Mouse (Mus musculus) cerebellum, adult (tissue): Measurements from ENCODE around the gene Cope.

Experiments
- ATAC-seq: cut with Nextera tagmentation; 2 replicates; pipeline ENCODE4 v1.9.2; 2017; ENCODE audit warnings: mild to moderate bottlenecking, moderate library complexity, mixed read lengths; ENCODE audit not compliant: insufficient number of reproducible peaks, low FRiP score, low TSS enrichment

The Cope gene

DNA sequence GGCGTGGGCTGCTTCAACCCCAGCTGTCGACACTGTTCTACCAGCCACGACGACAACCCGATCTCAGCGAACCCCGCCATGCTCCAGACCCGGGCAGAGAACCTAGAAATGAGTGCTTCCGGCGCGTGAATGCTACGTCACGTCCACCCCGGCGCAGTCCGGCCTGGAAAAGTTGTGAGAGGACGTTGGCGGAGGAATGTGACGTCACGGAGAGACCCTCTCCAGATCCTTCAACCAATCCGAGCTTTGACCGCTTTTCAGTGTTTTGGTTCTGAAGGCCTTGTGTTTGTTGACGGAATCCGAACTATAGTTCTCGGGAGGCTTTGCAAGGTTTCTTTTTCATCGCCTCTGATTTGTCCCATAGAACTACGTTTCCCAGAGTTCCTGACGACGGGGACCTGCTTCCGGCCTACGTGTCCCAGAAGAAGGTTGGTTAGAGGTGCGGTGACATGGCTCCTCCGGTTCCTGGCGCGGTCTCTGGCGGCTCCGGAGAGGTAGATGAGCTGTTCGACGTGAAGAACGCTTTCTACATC lies at the start of gene Cope, which contains the start of gene Ddx49:
Cope (plus strand) TSS at position 161 of the 533 bp plus-strand sequence.
Ddx49 (minus strand) TSS at position 132 of the 533 bp plus-strand sequence.
- peak; percentile 90 for ATAC-seq

DNA sequence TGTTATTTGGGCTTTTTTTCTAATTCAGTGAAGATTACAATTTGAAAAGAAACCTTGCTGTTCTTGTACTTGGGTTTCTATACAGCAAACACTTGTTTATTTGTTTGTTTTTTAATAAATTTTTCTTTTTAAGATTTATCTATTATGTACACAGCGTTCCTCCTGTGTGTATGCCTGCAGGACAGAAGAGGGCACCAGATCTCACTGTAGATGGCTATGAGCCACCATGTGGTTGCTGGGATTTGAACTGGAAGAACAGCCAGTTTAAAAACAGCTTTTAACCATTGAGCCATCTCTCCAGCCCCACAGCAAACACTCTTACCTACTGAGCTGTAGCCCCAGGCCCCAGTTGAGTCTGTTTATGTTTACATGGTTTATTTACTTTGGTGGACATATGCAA lies 47.7 kb upstream of the Cope start:
- no peak for ATAC-seq

DNA sequence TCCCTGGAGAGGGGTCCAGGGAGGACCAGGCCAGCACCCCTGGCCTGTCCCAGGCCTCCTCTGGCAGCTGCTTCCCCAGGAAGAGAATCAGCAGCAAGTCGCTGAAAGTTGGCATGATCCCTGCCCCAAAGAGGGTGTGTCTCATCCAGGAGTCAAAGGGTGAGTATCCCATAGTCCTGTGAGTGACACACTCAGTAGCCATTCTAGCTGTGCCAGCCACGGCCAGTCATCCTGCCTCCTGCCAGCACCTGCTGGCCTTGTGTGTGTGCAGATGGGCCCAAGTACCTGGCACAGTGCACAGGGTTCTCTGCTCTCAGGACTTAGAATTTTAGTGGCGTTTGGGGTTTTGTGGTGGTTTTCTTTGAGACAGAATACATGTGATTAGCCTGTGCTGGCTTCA lies 44.9 kb upstream of the Cope start:
- ATAC-seq, result peak; percentile 69; the same call in 1 of the 2 replicates

DNA sequence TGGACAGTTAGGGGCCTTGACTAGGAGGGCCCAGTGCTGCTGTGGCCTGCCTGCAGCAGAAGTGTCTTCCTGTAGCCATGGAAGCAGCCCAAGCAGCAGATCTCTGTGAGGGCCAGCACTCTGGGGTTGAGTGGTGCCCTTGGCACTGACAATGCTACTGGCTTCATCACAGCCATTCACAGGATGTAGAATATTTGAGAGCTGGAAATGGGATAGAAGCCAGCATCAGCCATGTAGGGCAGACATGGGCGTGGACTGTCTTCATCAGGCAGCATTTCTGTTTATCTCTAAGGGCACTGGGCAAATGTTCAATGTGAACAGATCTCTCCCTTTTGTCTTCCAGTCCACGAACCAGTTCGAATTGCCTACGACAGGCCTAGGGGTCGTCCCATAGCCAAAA lies 43.7 kb upstream of the Cope start:
- ATAC-seq, result no peak

GRCm38 (mm10) chr8:70259043-70259442 lies 43.3 kb upstream of the Cope start:
- no peak for ATAC-seq

DNA sequence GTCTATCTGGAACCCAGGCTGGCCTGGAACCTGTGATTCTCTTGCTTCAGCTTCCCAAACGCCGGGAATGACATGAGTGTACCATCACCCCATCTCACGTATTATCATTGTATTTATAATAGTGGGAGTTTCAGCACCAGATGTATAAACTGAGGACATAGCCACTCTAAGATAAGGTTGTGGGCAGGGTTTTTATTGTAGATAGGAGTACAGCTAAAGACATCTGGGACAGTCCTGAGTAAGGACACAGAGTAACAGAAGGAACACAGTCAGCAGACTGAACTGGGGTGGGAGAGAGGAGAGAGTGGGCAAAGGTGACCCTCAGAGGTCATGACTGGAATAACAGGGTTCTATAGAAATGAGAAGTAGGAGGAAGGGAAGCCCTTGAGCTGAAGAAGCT lies 34.6 kb upstream of the Cope start:
- ATAC-seq, result no peak

DNA sequence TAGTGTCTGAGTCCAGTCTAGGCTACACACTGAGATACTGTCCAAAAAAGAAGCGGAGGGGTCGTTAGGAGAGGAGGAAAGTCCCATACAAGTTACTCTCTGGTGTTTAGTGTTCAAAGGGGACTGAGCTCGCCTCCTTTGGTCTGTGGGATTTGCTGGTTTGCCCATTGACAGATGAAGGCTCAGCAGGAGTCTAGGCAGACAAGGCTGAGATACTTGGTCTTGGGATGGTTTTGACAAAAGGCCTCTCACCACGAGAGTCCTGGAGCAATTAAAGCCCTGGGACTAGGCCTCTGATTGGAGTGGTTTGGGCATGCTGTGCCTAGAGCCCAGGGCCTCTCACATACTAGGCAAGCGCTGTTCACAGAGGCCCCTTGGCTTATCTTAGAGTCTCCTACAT lies 34.0 kb upstream of the Cope start:
- 0 out of 2 replicates have a peak, but pooled peaks have one; percentile 29 for ATAC-seq

GRCm38 (mm10) chr8:70268799-70269565 lies 33.3 kb upstream of the Cope start:
- no peak for ATAC-seq

DNA sequence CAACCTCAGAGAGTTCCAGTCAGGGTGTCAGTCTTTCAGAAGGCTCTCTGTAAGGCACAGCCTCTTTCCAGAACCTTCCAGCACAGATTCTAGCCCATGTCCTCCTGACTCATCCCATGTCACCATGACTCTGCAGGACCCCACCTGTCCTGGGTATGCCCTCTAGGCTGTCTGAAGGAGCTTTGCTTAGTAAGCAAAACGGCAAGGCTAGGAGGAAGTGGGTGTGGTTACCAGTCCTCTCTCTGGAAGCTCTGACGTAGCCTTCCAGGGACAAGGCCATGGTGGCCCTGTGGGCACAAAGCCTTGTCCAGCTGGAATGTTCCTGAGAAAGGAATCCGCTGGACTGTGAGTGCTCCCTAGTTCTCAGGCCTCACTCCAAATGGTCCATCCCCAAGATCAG lies 29.4 kb upstream of the Cope start:
- no peak for ATAC-seq

DNA sequence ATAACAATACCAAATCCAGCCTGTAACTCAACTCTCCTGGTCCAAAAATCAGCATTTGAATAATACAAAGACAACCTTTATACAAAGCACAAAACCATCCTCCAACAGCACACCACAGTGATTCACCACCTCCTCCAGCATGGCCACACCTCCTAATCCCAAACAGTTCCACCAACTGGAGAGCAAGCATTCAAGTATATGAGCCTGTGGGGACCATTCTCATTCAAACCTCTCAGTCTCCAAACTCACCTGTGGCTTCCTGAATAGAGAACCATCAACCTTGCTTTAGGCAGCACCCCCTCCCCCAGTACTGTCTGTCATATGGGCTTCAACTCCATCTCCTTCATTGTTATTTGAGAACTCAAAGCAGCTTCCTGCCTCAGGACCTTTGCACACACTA lies 28.0 kb upstream of the Cope start:
- ATAC-seq, result no peak

DNA sequence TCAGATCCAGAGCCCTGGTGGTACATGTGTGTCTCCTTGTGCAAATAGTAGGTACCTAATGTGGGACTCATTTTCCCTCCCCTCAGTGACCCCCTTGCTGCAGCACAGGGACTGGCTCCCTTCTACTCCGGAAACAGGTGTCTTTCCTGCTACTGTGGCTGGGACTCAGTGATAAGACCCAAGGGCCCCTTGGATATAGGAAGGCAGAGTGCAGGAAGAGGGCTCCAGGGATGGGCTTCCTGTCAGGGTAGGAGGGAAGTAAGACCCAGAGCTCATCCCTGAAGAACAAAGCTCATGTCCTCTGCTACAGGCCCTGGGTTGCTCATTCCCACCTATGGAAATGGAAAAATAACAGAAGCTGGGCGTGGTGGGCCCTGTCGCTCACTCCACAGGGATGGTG lies 25.8 kb upstream of the Cope start:
- ATAC-seq, result no peak

DNA sequence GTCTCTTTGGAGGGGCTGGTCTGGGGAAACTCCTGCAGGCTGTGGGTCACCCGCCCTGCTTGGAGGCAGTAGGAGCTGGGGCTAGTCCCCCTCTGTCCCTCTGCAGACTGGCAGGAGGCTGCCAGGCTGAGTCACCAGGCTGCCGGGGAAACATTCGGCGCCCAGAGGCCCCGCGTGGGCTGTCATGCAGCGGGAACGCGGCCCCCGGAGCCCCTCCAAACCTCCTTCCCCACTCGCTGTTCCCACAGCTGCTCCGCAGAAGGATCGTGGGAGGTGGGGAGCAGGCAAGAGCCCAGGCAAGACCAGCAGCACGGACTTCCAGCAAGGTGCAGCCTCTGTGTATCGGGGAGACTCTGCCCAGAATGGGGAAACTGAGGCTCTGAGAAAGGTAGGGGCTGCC lies 24.1 kb upstream of the Cope start:
- ATAC-seq, result no peak

- ATAC-seq, result peak; percentile 56; the same call in 1 of the 2 replicates
Observed at GRCm38 (mm10) chr8:70279266-70279665, 23.1 kb upstream of the Cope start.

- no peak for ATAC-seq
Observed at GRCm38 (mm10) chr8:70281001-70281400, 21.3 kb upstream of the Cope start.

DNA sequence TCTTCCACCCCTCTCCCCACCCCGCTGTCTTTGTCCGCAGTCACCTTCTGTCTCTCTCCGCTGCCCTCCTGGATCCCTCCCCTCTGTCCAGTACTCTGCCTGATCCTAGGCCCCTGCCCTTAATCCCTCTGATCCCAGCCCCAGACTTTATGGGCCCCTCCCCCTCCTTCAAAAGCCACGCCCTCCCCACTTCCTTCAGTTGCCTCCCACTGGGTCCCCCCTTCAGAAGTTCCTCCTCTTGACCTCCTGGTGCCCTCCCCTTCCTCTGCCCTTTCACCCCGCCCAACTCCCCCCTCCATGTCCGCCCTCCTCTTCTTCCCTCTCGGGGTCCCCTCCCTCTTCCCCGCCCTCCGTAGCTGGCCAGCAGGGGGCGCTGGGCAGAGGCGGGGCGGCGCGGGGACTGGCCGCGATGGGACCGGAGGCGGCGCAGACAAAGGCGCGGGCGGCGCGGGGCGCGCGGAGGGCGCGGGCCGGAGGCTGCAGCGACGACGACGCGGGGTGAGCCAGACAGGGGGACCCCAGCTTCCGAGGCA lies 19.6 kb upstream of the Cope start, which contains the start of gene Homer3:
Homer3 (plus strand) TSS at position 225 of the 533 bp plus-strand sequence.
- ATAC-seq, result 0 out of 2 replicates have a peak, but pooled peaks have one; percentile 33

GRCm38 (mm10) chr8:70283136-70284077 lies 18.9 kb upstream of the Cope start:
- ATAC-seq, result no peak

GRCm38 (mm10) chr8:70284421-70284820 lies 17.9 kb upstream of the Cope start:
- no peak for ATAC-seq

- ATAC-seq, result no peak
Observed at GRCm38 (mm10) chr8:70285304-70285703, 17.0 kb upstream of the Cope start.

DNA sequence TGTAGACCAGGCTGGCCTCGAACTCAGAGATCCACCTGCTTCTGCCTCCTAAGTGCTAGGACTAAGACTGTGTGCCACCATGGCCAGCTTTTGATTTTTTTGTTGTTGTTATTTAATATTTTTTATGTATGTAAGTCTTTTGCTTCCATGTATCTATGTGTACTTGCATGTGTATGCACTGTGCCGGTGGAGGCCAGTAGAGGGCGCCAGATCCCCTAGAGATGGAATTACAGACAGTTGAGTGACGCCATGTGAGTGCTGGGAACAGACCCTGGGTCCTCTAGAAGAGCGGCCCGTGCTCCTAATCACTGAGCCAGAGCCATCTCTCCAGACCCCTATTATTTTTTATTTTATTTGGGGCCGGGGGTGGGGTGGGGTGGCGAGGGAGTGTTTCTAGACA lies 15.6 kb upstream of the Cope start:
- no peak for ATAC-seq

DNA sequence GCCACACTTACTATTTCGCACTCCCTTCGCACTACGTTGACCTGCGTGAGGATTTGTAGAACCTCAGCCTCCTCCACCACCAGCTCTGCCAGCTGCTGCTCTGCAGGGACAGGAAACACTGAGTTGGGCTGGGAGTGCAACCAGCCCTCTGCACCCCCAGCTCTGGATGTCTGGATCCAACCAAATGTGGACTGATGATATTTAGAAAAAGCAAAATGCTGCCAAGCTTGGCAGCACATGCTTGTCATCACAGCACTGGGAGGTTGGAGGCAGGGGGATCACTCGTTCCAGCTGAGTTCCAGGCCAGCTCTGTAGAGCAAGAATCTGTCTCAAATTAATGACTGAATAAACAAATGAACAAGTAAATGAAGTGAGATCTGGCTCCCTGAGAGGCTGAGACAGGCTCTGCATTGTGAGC lies 8.3 kb upstream of the Cope start:
- ATAC-seq, result no peak

DNA sequence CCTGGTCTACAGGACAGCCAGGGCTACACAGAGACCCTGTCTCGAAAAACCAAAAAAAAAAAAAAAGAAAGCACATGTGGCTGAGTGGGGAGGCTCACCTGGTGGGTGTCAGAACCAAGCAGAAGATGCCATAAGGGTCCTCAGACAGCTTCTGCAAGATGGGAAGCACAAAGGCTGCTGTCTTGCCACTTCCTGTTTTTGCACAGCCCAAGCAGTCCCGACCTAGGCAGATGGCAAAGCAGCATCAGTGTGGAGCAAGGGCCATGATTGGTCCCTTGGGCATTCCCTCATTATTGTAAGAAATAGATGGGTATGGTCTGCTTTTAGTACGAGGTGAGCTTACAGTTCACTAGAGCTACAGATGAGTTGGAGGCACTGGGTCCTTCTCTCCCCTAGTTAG lies 1.4 kb upstream of the Cope start:
- ATAC-seq, result no peak
